Mouse (Mus musculus): ENCODE measurements around the gene Nsg2. TPM values are rescaled to one million over a fixed set of nuclear protein-coding genes. Genes with fewer than 3 reads are reported as not detected.

Nsg2 gene
- polyA plus RNA-seq, 2 experiments, result 3.2 to 17.5 TPM

DNA sequence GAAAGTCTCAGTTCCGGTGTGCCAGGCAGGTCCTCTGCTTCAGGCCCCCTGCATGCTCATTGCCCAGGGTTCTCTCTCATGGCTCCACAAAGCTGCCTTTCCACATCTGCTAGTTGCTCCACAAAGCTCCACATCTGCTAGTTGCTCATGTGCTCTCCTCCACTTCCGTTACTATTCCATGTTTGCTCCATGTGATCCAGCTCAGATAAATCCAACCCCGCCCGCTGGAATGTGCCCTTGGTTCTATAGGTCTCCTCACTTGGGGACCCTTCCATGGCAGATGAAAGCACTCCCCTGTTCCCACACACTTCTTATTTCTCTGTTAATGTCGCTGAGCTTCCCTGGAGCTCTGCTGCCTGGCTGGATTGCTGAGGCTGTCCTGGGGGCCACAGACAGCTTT, 26.4 kb downstream of the Nsg2 start:
- no peak overlapping the region for H3K4me3 ChIP-seq (replicated peaks; ENCODE audit: low read length)
- H3K27ac ChIP-seq (replicated peaks; ENCODE audit: low read depth, low read length), result no peak overlapping the region
- H3K4me1 ChIP-seq (ENCODE audit: control insufficient read depth, insufficient read depth, low read length), result peaks cover 13% of the 10 kb centered on the region; the same call in 1 of the 2 replicates
- TF ChIP-seq POLR2A (IDR thresholded peaks at IDR 0.05; ENCODE audit: borderline replicate concordance, extremely low read depth, insufficient read depth, insufficient read length), result no peak
- H3K4me2 ChIP-seq (replicated peaks; ENCODE audit: low read depth, low read length, severe bottlenecking), result no peak overlapping the region
- no peaks in the 10 kb centered on the region for H3K36me3 ChIP-seq (ENCODE audit: control insufficient read depth, insufficient read depth, low read length)
- ATAC-seq (ENCODE audit: low FRiP score, low read depth) (peak; percentile 53), DNase-seq (ENCODE audit: low spot score) (peak; percentile 9)
- H3K27me3 ChIP-seq (ENCODE audit: control insufficient read depth, insufficient read depth, low read length), result no peaks in the 10 kb centered on the region
- H3K9me3 ChIP-seq (ENCODE audit: control insufficient read depth, low read length), result no peaks in the 10 kb centered on the region
- H3K9ac ChIP-seq (ENCODE audit: low read depth, low read length, severe bottlenecking), result no peak overlapping the region
- 44% methylated on average over 5 of the region's 5 CpGs for WGBS

DNA sequence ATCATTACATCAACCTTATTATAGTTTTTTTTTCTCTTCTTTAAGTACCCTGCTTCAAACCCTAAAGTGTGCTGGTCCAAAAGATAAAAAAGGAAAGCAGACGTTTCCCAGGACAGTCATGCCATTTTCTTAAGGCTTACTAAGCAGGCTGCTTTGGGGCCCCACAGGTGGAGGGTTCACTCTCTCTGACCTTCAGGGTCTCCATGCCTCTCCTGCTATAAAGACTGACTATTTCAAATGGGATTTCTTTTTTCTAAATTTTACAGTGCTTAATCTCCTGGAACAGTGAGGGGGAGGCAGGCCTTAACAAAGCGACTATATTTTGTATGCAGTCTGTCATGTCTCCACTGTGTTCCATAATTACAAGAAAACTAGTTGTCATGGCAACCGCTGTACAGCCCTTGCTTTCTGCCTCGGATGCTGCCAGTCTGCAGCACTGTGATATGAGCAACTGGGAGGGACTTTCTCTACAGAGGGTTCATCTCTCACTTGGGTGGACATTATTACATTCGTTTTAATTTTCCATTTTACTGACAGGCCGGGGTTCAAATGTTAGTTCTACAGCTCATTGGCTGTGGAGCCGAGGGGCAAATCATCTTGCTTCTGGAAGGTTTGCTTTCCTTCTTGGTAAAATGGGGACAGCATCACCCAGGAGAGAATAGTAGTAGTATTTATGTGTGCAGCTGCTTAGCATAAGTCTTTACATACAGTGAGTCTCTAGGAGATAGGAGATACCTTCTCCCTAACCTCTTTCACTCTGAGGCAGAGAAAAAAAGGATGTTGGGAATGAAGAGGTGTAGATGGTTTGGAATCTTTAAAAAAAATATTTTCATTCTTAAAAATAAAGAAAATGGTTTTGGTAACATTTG, 27.4 kb downstream of the Nsg2 start:
- DNase-seq (ENCODE audit: low spot score) (peak; percentile 33), ATAC-seq (ENCODE audit: low FRiP score, low read depth) (no peak)
- no peak for TF ChIP-seq POLR2A (IDR thresholded peaks at IDR 0.05; ENCODE audit: borderline replicate concordance, extremely low read depth, insufficient read depth, insufficient read length)
- Histone ChIP-seq H3K4me1 (ENCODE audit: control insufficient read depth, insufficient read depth, low read length) (peaks cover 13% of the 10 kb centered on the region; the same call in 1 of the 2 replicates), H3K9me3 (ENCODE audit: control insufficient read depth, low read length) (no peaks in the 10 kb centered on the region), H3K4me2 (replicated peaks; ENCODE audit: low read depth, low read length, severe bottlenecking) (no peak overlapping the region), H3K36me3 (ENCODE audit: control insufficient read depth, insufficient read depth, low read length) (no peaks in the 10 kb centered on the region), H3K4me3 (replicated peaks; ENCODE audit: low read length) (no peak overlapping the region), H3K27me3 (ENCODE audit: control insufficient read depth, insufficient read depth, low read length) (no peaks in the 10 kb centered on the region), H3K27ac (replicated peaks; ENCODE audit: low read depth, low read length) (no peak overlapping the region), H3K9ac (ENCODE audit: low read depth, low read length, severe bottlenecking) (no peak overlapping the region)
- WGBS, result 64% methylated on average over 7 of the region's 7 CpGs

DNA sequence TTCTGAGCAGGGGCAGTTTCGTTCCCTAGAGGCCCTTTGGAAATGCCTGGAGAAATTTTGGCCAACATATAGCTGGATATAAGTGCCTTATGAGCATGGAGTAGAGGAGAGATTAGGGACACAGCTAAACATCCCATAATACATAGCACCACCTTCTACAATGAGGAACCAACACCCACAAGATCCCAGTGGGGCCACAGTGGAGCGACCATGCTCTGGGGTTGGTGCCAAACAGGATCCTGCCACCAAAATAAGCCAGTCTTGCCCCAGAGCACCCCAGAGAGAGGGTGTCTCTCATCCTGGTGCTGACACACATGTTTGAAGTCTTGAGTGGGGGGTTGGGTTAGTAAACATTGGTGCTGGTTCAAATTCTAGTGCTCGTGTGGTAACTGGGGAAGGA, 28.3 kb downstream of the Nsg2 start:
- H3K36me3 ChIP-seq (ENCODE audit: control insufficient read depth, insufficient read depth, low read length), result no peaks in the 10 kb centered on the region
- DNase-seq (ENCODE audit: low spot score), result no peak
- no peak overlapping the region for H3K4me2 ChIP-seq (replicated peaks; ENCODE audit: low read depth, low read length, severe bottlenecking)
- H3K27me3 ChIP-seq (ENCODE audit: control insufficient read depth, insufficient read depth, low read length), result no peaks in the 10 kb centered on the region
- 72% methylated on average over 3 of the region's 3 CpGs for WGBS
- TF ChIP-seq POLR2A (IDR thresholded peaks at IDR 0.05; ENCODE audit: borderline replicate concordance, extremely low read depth, insufficient read depth, insufficient read length), result no peak
- H3K27ac ChIP-seq (replicated peaks; ENCODE audit: low read depth, low read length), result no peak overlapping the region
- peaks cover 13% of the 10 kb centered on the region; the same call in 1 of the 2 replicates for H3K4me1 ChIP-seq (ENCODE audit: control insufficient read depth, insufficient read depth, low read length)
- no peak overlapping the region for H3K9ac ChIP-seq (ENCODE audit: low read depth, low read length, severe bottlenecking)
- ATAC-seq (ENCODE audit: low FRiP score, low read depth), result no peak
- H3K9me3 ChIP-seq (ENCODE audit: control insufficient read depth, low read length), result no peaks in the 10 kb centered on the region
- no peak overlapping the region for H3K4me3 ChIP-seq (replicated peaks; ENCODE audit: low read length)

DNA sequence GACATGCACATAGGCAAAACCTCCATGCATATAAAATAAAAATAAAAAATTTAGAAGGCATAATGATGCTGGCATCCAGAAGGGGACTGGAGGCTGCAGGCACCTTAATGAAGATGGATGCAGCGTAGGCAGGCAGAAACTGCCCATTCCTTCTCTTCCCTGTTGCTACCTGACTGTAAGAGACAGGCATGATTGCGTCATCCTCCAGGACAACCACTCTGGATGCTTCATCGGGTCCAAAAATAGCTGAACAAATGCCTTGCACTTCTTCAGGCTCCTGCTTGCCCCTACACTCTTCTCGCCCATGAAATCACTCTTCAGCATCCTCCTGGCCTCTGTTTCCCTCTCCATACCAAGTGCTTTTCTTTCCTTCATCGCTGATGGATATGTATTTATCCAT, 29.1 kb downstream of the Nsg2 start:
- ATAC-seq (ENCODE audit: low FRiP score, low read depth) (no peak), DNase-seq (ENCODE audit: low spot score) (no peak)
- Histone ChIP-seq H3K27me3 (ENCODE audit: control insufficient read depth, insufficient read depth, low read length) (no peaks in the 10 kb centered on the region), H3K4me1 (ENCODE audit: control insufficient read depth, insufficient read depth, low read length) (peaks cover 7% of the 10 kb centered on the region; the same call in 1 of the 2 replicates), H3K4me3 (replicated peaks; ENCODE audit: low read length) (no peak overlapping the region), H3K36me3 (ENCODE audit: control insufficient read depth, insufficient read depth, low read length) (no peaks in the 10 kb centered on the region), H3K27ac (replicated peaks; ENCODE audit: low read depth, low read length) (no peak overlapping the region), H3K4me2 (replicated peaks; ENCODE audit: low read depth, low read length, severe bottlenecking) (no peak overlapping the region), H3K9me3 (ENCODE audit: control insufficient read depth, low read length) (no peaks in the 10 kb centered on the region), H3K9ac (ENCODE audit: low read depth, low read length, severe bottlenecking) (no peak overlapping the region)
- 83% methylated on average over 5 of the region's 5 CpGs for WGBS
- TF ChIP-seq POLR2A (IDR thresholded peaks at IDR 0.05; ENCODE audit: borderline replicate concordance, extremely low read depth, insufficient read depth, insufficient read length), result no peak

DNA sequence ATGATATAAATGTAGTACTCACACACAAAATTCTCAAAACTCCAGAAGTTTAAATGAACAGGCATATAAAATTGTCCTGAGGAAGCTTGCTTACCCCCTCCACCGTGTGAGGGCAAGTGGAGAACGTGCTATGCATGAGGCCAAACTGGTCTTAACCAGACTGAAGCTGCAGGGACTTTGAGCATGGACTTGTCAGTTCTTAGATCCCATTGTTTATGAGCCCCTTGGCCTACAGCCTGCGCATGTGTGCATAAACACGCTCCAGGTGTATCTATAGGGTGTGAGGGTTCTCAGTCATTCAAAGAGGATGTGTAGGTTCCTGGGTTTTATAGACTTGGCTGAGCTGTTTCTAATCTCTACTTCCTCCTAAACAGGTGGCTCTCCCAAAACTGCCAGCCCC, 31.1 kb downstream of the Nsg2 start:
- 21% methylated on average over 4 of the region's 4 CpGs for WGBS

More for the DNA sequence above, 31.1 kb downstream of the Nsg2 start:
- no peak for DNase-seq (ENCODE audit: low spot score)
- no peaks in the 10 kb centered on the region for H3K27me3 ChIP-seq (ENCODE audit: control insufficient read depth, insufficient read depth, low read length)
- no peak overlapping the region for H3K9ac ChIP-seq (ENCODE audit: low read depth, low read length, severe bottlenecking)
- no peaks in the 10 kb centered on the region for H3K9me3 ChIP-seq (ENCODE audit: control insufficient read depth, low read length)
- no peak overlapping the region for H3K4me3 ChIP-seq (replicated peaks; ENCODE audit: low read length)
- no peak overlapping the region for H3K4me2 ChIP-seq (replicated peaks; ENCODE audit: low read depth, low read length, severe bottlenecking)
- no peak for ATAC-seq (ENCODE audit: low FRiP score, low read depth)
- no peaks in the 10 kb centered on the region for H3K36me3 ChIP-seq (ENCODE audit: control insufficient read depth, insufficient read depth, low read length)
- TF ChIP-seq POLR2A (IDR thresholded peaks at IDR 0.05; ENCODE audit: borderline replicate concordance, extremely low read depth, insufficient read depth, insufficient read length), result no peak
- H3K27ac ChIP-seq (replicated peaks; ENCODE audit: low read depth, low read length), result no peak overlapping the region
- H3K4me1 ChIP-seq (ENCODE audit: control insufficient read depth, insufficient read depth, low read length), result 0 out of 2 replicates have a peak, but pooled peaks cover 2% of the 10 kb centered on the region

Data from limb, embryonic 14.5 days (tissue).